Mouse (Mus musculus): Measurements from ENCODE around the gene 4930519G04Rik. TPM values are rescaled to one million over a fixed set of nuclear protein-coding genes. Genes with fewer than 3 reads are reported as not detected.
A peak's percentile ranks its signal among the peaks of the same experiment; 100 is the strongest.

The 4930519G04Rik gene
- total and polyA plus RNA-seq, 2 experiments from 2014 or later: not detected

GRCm38 (mm10) chr5:114807468-114807867, 46.0 kb upstream of the 4930519G04Rik start:
- Histone ChIP-seq H3K4me2 (ENCODE audit: low read depth, low read length, poor library complexity, severe bottlenecking) (no peak overlapping the region), H3K27me3 (ENCODE audit: insufficient read depth, low read length) (no peaks in the 10 kb centered on the region), H3K9ac (replicated peaks; ENCODE audit: low read length, poor library complexity, severe bottlenecking) (no peak overlapping the region), H3K9me3 (ENCODE audit: low read length) (no peaks in the 10 kb centered on the region), H3K4me1 (ENCODE audit: insufficient read depth, low read length) (no peaks in the 10 kb centered on the region), H3K27ac (ENCODE audit: low read depth, low read length) (peak overlapping the region; percentile 57; the same call in 1 of the 2 replicates), H3K4me3 (ENCODE audit: low read depth, low read length) (no peak overlapping the region), H3K36me3 (ENCODE audit: insufficient read depth, low read length) (peaks cover 32% of the 10 kb centered on the region)
- DNase-seq (ENCODE audit: low spot score): peak; percentile 26
- 21% methylated on average over 8 of the region's 8 CpGs for WGBS
- no peak for TF ChIP-seq CTCF (IDR thresholded peaks at IDR 0.05)
- ATAC-seq (ENCODE audit: low FRiP score): no peak

- H3K27me3 ChIP-seq (ENCODE audit: insufficient read depth, low read length): no peaks in the 10 kb centered on the region
- ATAC-seq (ENCODE audit: low FRiP score): no peak
- WGBS: 81% methylated on average over 6 of the region's 6 CpGs
- peaks cover 28% of the 10 kb centered on the region for H3K36me3 ChIP-seq (ENCODE audit: insufficient read depth, low read length)
- H3K9me3 ChIP-seq (ENCODE audit: low read length): no peaks in the 10 kb centered on the region
- no peaks in the 10 kb centered on the region for H3K4me1 ChIP-seq (ENCODE audit: insufficient read depth, low read length)
- H3K9ac ChIP-seq (replicated peaks; ENCODE audit: low read length, poor library complexity, severe bottlenecking): no peak overlapping the region
- H3K4me2 ChIP-seq (ENCODE audit: low read depth, low read length, poor library complexity, severe bottlenecking): no peak overlapping the region
- no peak overlapping the region for H3K4me3 ChIP-seq (ENCODE audit: low read depth, low read length)
- TF ChIP-seq CTCF (IDR thresholded peaks at IDR 0.05): no peak
- no peak overlapping the region for H3K27ac ChIP-seq (ENCODE audit: low read depth, low read length)
- DNase-seq (ENCODE audit: low spot score): no peak
These were observed 45.6 kb upstream of the 4930519G04Rik start for GRCm38 (mm10) chr5:114807893-114808292.

- WGBS: 86% methylated on average over 8 of the region's 8 CpGs
- DNase-seq (ENCODE audit: low spot score) (no peak), ATAC-seq (ENCODE audit: low FRiP score) (no peak)
- Histone ChIP-seq H3K9me3 (ENCODE audit: low read length) (no peaks in the 10 kb centered on the region), H3K9ac (replicated peaks; ENCODE audit: low read length, poor library complexity, severe bottlenecking) (no peak overlapping the region), H3K36me3 (ENCODE audit: insufficient read depth, low read length) (peaks cover 24% of the 10 kb centered on the region), H3K27me3 (ENCODE audit: insufficient read depth, low read length) (no peaks in the 10 kb centered on the region), H3K27ac (ENCODE audit: low read depth, low read length) (no peak overlapping the region), H3K4me2 (ENCODE audit: low read depth, low read length, poor library complexity, severe bottlenecking) (no peak overlapping the region), H3K4me3 (ENCODE audit: low read depth, low read length) (no peak overlapping the region), H3K4me1 (ENCODE audit: insufficient read depth, low read length) (no peaks in the 10 kb centered on the region)
- no peak for TF ChIP-seq CTCF (IDR thresholded peaks at IDR 0.05)
These were observed 45.1 kb upstream of the 4930519G04Rik start for GRCm38 (mm10) chr5:114808385-114808784.

- DNase-seq (ENCODE audit: low spot score) (no peak), ATAC-seq (ENCODE audit: low FRiP score) (no peak)
- Histone ChIP-seq H3K4me2 (ENCODE audit: low read depth, low read length, poor library complexity, severe bottlenecking) (no peak overlapping the region), H3K9ac (replicated peaks; ENCODE audit: low read length, poor library complexity, severe bottlenecking) (no peak overlapping the region), H3K4me1 (ENCODE audit: insufficient read depth, low read length) (no peaks in the 10 kb centered on the region), H3K27ac (ENCODE audit: low read depth, low read length) (no peak overlapping the region), H3K9me3 (ENCODE audit: low read length) (no peaks in the 10 kb centered on the region), H3K27me3 (ENCODE audit: insufficient read depth, low read length) (no peaks in the 10 kb centered on the region), H3K36me3 (ENCODE audit: insufficient read depth, low read length) (peaks cover 16% of the 10 kb centered on the region), H3K4me3 (ENCODE audit: low read depth, low read length) (no peak overlapping the region)
- TF ChIP-seq CTCF (IDR thresholded peaks at IDR 0.05): no peak
- 80% methylated on average over 10 of the region's 10 CpGs for WGBS
These were observed 44.2 kb upstream of the 4930519G04Rik start for GRCm38 (mm10) chr5:114809181-114809756.

GRCm38 (mm10) chr5:114809826-114810225, 43.6 kb upstream of the 4930519G04Rik start:
- ATAC-seq (ENCODE audit: low FRiP score) (no peak), DNase-seq (ENCODE audit: low spot score) (no peak)
- no peak overlapping the region for H3K4me3 ChIP-seq (ENCODE audit: low read depth, low read length)
- H3K4me2 ChIP-seq (ENCODE audit: low read depth, low read length, poor library complexity, severe bottlenecking): no peak overlapping the region
- no peaks in the 10 kb centered on the region for H3K9me3 ChIP-seq (ENCODE audit: low read length)
- H3K27ac ChIP-seq (ENCODE audit: low read depth, low read length): no peak overlapping the region
- WGBS: 94% methylated on average over 5 of the region's 5 CpGs
- no peaks in the 10 kb centered on the region for H3K4me1 ChIP-seq (ENCODE audit: insufficient read depth, low read length)
- peaks cover 13% of the 10 kb centered on the region for H3K36me3 ChIP-seq (ENCODE audit: insufficient read depth, low read length)
- TF ChIP-seq CTCF (IDR thresholded peaks at IDR 0.05): no peak
- H3K9ac ChIP-seq (replicated peaks; ENCODE audit: low read length, poor library complexity, severe bottlenecking): no peak overlapping the region
- H3K27me3 ChIP-seq (ENCODE audit: insufficient read depth, low read length): no peaks in the 10 kb centered on the region

GRCm38 (mm10) chr5:114813525-114814181, 39.8 kb upstream of the 4930519G04Rik start:
- Histone ChIP-seq H3K36me3 (ENCODE audit: insufficient read depth, low read length) (peaks cover 2% of the 10 kb centered on the region), H3K9ac (replicated peaks; ENCODE audit: low read length, poor library complexity, severe bottlenecking) (peak overlapping the region; percentile 89), H3K27me3 (ENCODE audit: insufficient read depth, low read length) (no peaks in the 10 kb centered on the region), H3K4me3 (ENCODE audit: low read depth, low read length) (peak overlapping the region; percentile 79), H3K4me2 (ENCODE audit: low read depth, low read length, poor library complexity, severe bottlenecking) (peak overlapping the region; percentile 51), H3K9me3 (ENCODE audit: low read length) (no peaks in the 10 kb centered on the region), H3K27ac (ENCODE audit: low read depth, low read length) (peak overlapping the region; percentile 96), H3K4me1 (ENCODE audit: insufficient read depth, low read length) (no peaks in the 10 kb centered on the region)
- ATAC-seq (ENCODE audit: low FRiP score): peak; percentile 97
- TF ChIP-seq CTCF (IDR thresholded peaks at IDR 0.05): no peak
- peak; percentile 94 for DNase-seq (ENCODE audit: low spot score)
- under 1% methylated on average over 50 of the region's 50 CpGs for WGBS

All from midbrain, postnatal 0 days (tissue).